Mouse (Mus musculus): ENCODE results near the gene Zfp131.

Gene Zfp131

DNA sequence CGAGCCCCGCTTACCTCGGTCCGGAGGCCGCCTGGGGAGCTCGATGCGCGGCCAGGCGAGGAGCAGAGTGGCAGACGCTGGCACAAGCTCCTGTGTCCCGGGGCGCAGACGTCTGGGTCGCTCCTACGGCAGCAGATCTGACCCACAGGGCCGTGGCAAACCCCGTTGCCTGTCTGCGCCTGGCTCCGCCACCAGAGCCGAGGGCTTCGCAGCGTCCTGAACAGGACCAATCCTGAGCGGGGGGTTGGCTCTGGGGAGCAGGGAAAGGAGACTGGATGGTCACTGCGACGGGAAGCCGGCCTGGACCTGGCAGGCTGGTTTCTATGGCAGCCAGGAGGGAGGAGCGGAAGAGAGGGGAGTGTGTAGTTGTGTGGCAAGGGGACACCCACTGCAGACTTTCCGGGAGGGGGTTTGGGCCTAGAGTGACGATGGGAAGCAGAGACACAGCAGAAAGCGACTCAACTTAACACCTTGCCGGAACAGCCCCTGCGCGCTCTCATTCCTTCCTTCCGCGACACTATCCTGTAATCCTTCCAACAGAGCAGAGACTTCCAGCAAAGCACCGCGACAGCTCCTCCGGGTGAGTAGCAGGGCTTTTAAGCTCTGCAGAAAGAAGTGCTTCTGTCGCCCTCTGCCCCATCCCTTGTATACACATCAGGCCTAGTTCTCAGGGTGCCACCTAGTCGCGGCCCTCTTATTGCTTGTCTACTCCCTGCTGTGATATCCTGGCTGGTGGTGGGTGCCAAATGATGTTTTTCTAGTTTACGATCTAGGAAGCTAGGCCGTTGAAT, 34.8 kb downstream of the Zfp131 start, which contains the start of gene Nim1k:
Nim1k (minus strand) TSS at position 202 of the 791 bp plus-strand sequence.
- peak in 1 of 2 experiments; percentile 16 for DNase-seq (ENCODE audit: low read depth in 1 of 2, low spot score in 2 of 2)

- no peak for DNase-seq (ENCODE audit: low read depth in 1 of 2, low spot score in 2 of 2)
Observed at GRCm38 (mm10) chr13:119755141-119755547, 35.5 kb downstream of the Zfp131 start.

- no peak for DNase-seq (ENCODE audit: low read depth in 1 of 2, low spot score in 2 of 2)
Observed at GRCm38 (mm10) chr13:119754635-119755020, 36.1 kb downstream of the Zfp131 start.

DNA sequence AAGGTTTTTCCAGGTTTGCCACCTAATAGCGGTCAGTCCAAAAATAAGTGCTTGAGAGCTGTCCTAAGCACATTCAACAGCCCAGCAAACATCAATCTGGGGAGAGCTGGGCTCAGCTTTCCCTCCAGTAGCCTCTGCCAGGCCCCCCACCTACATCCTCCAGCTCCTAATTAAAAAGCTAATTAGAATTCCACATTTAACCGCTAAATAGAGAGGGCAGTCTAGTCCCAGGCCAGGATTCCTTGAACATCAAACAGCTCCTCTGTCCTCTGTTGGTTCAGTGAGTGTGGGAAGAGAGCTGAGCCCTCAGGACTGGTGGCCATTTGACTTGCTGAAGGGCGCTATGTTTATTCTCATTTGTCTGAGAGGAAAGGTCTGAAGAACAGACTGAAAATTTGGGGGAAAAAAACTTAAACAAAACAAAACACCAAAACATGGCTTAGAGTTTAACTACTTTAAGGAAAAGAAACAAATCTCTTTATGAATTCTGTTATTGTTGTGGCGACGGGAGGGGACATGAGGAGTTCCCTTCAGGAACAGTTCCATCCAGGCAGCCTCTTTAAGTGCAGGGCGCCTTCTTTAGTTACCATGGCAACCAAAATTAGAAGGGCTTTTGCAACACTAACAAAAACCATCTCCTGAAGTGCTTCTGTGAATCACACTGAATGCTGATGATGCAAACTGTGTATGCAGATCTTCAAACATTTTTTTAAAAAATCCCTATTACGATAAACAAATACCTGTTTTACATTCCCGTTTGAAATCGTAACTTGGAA, 36.6 kb downstream of the Zfp131 start:
- DNase-seq (ENCODE audit: low read depth in 1 of 2, low spot score in 2 of 2), result no peak

- no peak for DNase-seq (ENCODE audit: low read depth in 1 of 2, low spot score in 2 of 2)
Observed at GRCm38 (mm10) chr13:119746930-119747329, 43.8 kb downstream of the Zfp131 start.

DNA sequence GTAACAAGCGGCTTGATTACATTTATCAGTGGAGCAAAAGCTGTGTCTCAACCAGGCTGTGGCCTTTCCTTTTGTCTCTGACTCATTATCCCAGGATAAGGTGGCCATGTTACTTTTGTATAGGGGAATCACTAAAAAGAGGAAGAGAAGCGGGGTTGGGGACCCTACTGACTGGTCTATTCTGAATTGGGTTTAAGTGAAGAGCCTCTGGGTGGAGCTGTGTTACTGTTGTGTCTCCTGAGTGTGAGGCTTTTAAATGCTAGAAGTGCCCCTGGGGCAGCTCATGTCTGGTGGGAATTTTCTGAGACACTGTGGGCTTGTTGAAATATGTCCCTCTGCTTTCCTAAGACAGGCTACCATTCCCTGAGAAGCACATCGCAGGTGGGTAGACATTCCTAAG, 47.2 kb downstream of the Zfp131 start:
- DNase-seq (ENCODE audit: low read depth in 1 of 2, low spot score in 2 of 2), result no peak

GRCm38 (mm10) chr13:119742711-119743415, 47.8 kb downstream of the Zfp131 start:
- no peak for DNase-seq (ENCODE audit: low read depth in 1 of 2, low spot score in 2 of 2)

DNA sequence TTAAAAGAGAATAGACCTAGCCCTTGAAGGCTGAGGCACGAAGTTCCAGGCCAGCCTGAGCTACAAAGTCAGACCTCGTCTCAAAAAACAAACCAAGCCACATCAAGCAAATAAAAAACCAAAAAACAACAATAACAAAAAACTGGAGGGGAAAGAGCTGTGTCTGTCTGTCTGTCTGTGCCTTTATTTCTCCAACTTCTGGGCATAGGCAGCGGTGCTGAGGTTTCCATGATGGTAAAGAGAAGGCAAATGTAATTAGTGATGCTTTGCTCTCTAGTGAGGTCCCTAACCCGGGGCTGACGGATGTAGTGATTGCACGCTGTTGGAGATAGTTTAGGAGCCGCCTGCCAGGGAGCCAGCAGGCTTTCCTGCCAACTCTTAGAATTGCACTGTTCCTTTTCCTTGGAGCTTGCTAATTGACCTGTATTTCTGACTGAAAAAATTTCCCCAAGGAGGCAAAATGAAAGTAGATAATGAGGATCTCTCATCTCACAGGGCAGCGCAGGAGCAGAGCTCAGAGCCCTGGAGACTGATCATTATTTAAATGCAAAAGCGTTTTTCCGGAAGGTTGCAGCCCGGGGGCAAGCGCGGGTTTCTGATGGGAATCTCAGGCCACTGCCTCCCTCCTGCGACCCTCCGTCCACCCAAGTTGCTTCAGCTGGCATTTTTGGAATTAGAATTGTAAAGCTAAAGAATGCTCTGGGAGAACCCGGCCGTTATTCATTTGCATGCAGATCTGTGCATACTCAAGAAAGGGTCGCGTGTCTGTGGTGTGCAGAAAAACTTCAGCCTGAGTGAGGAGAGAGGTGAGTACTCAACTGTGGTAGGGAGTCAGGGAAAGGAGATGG, 49.1 kb downstream of the Zfp131 start:
- DNase-seq (ENCODE audit: low read depth in 1 of 2, low spot score in 2 of 2), result no peak

DNA sequence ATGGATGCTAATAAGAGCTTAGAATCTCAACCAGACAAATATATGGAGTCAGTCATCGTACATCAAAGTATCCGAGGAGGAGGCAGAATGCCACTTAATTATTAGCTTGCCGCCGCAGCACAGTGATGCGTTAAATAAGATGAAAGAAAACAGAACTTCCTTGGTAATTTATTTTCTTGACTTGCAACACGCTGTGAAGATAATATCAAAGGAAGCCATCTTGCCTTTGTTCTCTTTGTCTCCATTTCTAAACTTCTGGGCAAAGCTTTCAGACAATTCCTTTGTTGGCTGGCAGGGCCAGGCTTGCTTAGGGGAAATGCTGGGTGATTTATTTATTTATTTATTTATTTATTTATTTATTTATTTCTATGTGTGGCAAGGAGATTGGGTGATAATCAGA, 59.2 kb downstream of the Zfp131 start:
- DNase-seq (ENCODE audit: low read depth in 1 of 2, low spot score in 2 of 2), result no peak

- DNase-seq (ENCODE audit: low read depth in 1 of 2, low spot score in 2 of 2), result no peak
Observed at GRCm38 (mm10) chr13:119729406-119729805, 61.3 kb downstream of the Zfp131 start.

DNA sequence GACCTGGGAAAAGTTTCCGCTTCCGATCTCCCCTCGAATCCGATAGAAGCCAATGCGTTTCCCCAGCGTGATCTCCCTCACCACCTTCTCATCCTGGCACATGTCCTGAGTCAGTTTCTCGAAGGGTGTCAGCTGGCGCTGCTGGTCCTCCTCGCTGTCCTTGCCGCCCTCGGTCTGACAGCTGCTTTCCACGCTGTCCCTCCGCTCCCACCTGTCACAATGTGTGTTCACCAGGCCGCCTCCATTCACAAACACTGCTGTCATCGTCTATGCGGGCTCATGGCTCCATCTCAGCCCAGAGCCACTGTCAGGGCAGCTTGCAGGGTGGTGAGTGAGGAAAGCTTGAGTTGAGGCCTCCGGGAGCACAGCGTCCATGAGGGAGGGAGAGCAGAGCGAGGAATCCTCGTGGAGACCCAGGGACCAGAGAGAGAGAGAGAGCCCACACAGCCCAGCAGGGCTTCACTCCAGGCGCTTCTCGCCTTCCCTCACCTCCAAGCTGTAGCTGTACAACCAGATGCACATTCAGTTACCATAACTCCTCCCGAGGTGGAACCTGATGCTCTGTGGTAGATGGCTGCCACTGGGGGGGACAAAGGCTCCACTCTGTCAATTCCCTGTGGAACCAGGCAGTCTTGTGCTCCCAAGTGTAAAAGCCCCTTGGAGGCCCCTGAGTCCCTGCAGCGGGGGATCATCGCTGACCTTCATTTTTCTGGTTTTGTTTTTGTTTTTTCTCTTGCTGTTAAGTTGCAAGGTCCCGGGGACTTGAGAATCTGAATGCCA, 62.9 kb downstream of the Zfp131 start:
- no peak for DNase-seq (ENCODE audit: low read depth in 1 of 2, low spot score in 2 of 2)

GRCm38 (mm10) chr13:119724541-119724940, 66.1 kb downstream of the Zfp131 start:
- DNase-seq (ENCODE audit: low read depth in 1 of 2, low spot score in 2 of 2), result no peak

DNA sequence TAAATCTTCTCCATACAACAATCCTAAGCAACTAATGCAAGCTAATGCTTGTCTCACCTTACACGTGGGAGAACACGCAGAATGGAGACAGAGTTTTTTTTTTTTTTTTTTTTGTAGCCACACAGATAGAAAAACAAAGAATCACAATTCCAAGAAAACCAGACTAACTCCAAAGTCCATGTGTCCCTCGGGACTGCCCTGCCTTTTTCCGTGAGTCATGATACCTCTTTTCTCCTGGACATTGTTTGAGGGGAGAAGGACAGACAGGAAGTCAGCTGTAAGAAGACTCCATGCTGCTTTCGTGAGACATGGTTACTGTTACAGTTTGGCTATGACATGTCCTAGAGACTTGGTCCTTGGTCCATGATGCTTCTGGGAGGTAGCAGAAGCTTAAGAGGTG, 67.3 kb downstream of the Zfp131 start:
- DNase-seq (ENCODE audit: low read depth in 1 of 2, low spot score in 2 of 2), result no peak

- DNase-seq (ENCODE audit: low read depth in 1 of 2, low spot score in 2 of 2), result no peak
Observed at GRCm38 (mm10) chr13:119722447-119722846, 68.2 kb downstream of the Zfp131 start.

DNA sequence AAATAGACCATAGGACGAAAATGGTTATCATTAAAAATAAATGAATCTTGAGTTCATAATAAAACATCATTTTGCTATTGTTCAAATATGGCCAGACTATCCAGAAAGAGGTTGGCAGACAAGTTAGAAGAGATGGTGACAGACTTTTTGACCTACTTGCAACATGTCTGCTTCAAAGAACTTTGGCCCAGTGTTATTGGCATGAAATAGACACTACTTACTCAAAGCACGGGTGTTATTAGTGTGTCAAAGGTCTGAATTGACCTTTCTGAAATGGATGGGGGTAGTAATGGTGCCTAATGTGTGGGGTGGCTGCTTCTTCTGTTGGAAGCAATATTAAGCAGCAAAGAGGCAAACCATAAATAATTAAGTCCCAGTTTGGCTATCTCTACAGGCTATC, 74.6 kb downstream of the Zfp131 start:
- no peak for DNase-seq (ENCODE audit: low read depth in 1 of 2, low spot score in 2 of 2)

Data from monocyte, adult 2 months (primary cell).